Mouse (Mus musculus): Measurements from ENCODE around the gene Bmpr2. TPM values are rescaled to one million over a fixed set of nuclear protein-coding genes. Genes with fewer than 3 reads are reported as not detected.

Gene Bmpr2
- polyA plus RNA-seq, 1 experiment = 60.4 TPM

DNA sequence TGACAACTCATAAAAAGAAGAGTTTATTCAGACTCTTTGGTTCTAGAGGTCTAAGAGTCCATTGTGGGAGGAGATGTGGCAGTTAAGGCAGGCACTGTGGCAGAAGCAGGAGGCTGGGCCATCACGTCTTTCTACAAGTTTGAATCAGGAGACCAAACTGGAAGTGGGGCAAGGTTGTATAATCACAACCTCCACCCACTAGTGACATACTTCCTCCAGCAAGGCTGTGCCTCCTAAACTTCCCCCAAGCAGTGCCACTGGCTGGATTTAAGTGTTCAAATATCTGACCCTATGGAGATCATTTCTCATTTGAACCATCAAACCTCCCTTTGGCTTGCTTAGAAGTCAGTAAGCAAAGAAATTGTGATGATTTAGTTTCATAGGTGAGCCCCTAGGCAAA, 7.9 kb upstream of the Bmpr2 start:
- Histone ChIP-seq H3K4me1 (ENCODE audit: control insufficient read depth, insufficient read depth, low read length) (no peaks in the 10 kb centered on the region), H3K27ac (ENCODE audit: insufficient read depth, low read length) (no peak overlapping the region), H3K4me3 (ENCODE audit: insufficient read depth, low read length) (no peak overlapping the region)
- TF ChIP-seq CTCF (IDR thresholded peaks at IDR 0.05; ENCODE audit: borderline replicate concordance, insufficient read depth, low read length) (no peak), POLR2A (IDR thresholded peaks at IDR 0.05; ENCODE audit: low read depth, low read length) (no peak)

DNA sequence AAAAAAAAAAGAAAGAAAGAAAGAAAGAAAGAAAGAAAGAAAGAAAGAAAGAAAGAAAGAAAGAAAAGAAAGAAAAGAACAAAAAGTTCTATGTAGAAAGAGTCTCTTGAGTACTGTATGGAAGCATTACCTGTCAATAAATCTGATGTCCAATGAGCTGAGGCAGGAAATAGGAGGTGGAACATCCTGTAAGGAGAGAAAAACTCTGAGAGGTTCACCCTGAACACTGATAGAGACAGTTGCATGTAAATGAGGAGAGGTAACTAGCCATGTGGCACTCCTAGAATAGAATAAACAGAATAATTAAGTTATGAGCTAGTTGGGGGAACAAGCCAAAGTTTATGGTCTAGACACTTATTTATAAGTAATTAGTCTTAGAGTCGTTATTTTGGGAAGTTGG, 4.9 kb upstream of the Bmpr2 start:
- TF ChIP-seq CTCF (IDR thresholded peaks at IDR 0.05; ENCODE audit: borderline replicate concordance, insufficient read depth, low read length) (no peak), POLR2A (IDR thresholded peaks at IDR 0.05; ENCODE audit: low read depth, low read length) (no peak)
- no peak overlapping the region for H3K4me3 ChIP-seq (ENCODE audit: insufficient read depth, low read length)
- no peak overlapping the region for H3K27ac ChIP-seq (ENCODE audit: insufficient read depth, low read length)
- no peaks in the 10 kb centered on the region for H3K4me1 ChIP-seq (ENCODE audit: control insufficient read depth, insufficient read depth, low read length)

DNA sequence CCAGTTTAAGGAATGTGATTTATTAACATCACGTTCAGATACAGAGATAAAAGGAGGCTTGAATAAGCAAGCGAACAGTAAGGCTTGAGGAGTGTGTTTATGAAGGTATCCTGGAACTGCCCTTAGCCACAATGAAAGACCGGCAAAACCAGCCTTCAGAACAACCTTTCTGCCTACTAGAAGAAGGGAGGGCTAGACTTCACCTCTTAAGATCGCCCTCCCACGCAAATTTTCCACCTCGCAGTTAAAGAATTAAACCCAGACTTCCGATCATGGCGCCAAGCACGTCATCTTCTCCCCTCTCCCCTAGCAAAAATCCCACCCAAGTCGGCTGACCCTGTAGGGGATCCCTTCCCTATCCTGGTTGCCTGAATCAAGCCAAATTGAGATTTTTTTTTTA, 992 bp upstream of the Bmpr2 start:
- no peaks in the 10 kb centered on the region for H3K4me1 ChIP-seq (ENCODE audit: control insufficient read depth, insufficient read depth, low read length)
- H3K27ac ChIP-seq (ENCODE audit: insufficient read depth, low read length) = peak overlapping the region; percentile 85
- peak overlapping the region; percentile 59 for H3K4me3 ChIP-seq (ENCODE audit: insufficient read depth, low read length)
- TF ChIP-seq CTCF (IDR thresholded peaks at IDR 0.05; ENCODE audit: borderline replicate concordance, insufficient read depth, low read length) = no peak
- TF ChIP-seq POLR2A (IDR thresholded peaks at IDR 0.05; ENCODE audit: low read depth, low read length) = peak; percentile 12; the same call in 1 of the 2 replicates

DNA sequence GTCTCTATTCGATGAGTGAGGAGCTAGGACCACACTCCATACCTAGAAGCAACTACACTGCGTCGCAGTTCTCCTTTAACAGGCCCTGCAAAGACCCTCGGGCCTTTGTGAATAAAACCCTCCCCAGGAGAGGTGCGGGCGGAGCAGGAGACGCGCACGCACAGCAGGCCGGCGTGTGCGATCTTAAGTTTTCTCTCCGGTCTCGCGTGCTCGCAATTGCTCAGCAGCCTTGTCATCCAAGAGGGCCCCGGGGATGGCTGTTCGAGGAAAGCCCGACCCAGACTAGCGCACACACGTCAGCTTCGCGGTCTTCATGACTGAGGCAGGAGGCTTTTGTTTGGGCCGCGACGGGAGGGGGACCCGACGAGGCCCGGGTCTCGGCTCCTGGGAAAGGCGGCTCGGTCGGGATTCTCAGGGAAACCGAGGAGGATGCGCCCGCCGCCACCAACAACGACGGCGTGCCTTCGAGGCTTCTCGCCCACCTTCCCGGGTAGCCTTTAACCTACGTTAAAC, 493 bp upstream of the Bmpr2 start:
- TF ChIP-seq POLR2A (IDR thresholded peaks at IDR 0.05; ENCODE audit: low read depth, low read length) (peak; percentile 3; the same call in 1 of the 2 replicates), CTCF (IDR thresholded peaks at IDR 0.05; ENCODE audit: borderline replicate concordance, insufficient read depth, low read length) (no peak)
- Histone ChIP-seq H3K27ac (ENCODE audit: insufficient read depth, low read length) (peak overlapping the region; percentile 85), H3K4me1 (ENCODE audit: control insufficient read depth, insufficient read depth, low read length) (no peaks in the 10 kb centered on the region), H3K4me3 (ENCODE audit: insufficient read depth, low read length) (peak overlapping the region; percentile 59)

DNA sequence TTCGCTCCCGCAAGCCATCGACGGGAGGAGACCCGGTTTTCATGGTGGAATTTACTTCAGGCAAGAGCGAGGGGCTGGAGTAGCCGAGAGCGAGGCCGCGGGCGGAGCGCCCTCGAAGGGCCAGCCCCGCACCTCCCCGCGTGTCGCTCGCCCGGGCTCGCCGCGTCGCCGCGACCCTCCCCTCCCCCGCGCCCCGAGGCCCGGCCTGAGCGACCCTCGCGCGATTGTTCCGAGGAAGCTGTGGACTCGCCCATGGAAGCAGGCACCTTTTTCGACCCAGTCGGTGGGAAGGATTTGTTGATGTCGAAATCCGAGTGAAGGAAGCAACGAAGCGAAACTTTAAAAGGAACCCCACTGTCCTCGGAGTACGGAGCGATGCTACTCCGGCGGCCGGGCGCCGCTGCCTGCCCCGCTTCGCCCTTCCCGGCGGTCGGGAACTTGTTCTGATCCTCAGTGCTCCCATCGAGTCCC, 616 bp downstream of the Bmpr2 start:
- TF ChIP-seq POLR2A (IDR thresholded peaks at IDR 0.05; ENCODE audit: low read depth, low read length) (peak; percentile 61), CTCF (IDR thresholded peaks at IDR 0.05; ENCODE audit: borderline replicate concordance, insufficient read depth, low read length) (no peak)
- peak overlapping the region; percentile 96 for H3K27ac ChIP-seq (ENCODE audit: insufficient read depth, low read length)
- no peaks in the 10 kb centered on the region for H3K4me1 ChIP-seq (ENCODE audit: control insufficient read depth, insufficient read depth, low read length)
- peak overlapping the region; percentile 95 for H3K4me3 ChIP-seq (ENCODE audit: insufficient read depth, low read length)

DNA sequence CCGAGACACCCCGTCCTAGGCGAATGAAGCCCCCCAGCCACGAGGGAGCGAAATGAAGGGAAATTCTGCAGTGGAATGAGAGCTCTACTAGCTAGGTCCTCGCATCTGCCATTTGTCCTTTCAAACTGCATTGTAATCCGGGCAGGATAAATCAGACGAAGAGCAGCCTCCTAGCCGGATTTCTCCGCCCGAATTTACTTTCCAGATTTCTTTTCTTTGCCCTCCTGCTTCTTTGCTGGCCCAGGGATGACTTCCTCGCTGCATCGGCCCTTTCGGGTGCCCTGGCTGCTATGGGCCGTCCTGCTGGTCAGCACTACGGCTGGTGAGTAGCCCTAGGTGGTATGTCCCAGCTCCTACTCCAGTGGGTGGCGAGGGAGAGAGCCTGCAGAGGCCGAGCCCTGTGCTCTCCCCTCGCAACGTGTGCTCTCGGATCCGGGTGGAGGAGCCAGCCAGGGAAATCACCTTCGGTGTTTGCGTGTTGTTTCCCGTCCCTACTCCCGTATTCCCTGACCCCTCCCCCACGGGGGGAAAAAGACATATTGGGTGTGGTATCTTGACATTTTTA, 1.3 kb downstream of the Bmpr2 start:
- Histone ChIP-seq H3K4me3 (ENCODE audit: insufficient read depth, low read length) (peak overlapping the region; percentile 95), H3K4me1 (ENCODE audit: control insufficient read depth, insufficient read depth, low read length) (no peaks in the 10 kb centered on the region), H3K27ac (ENCODE audit: insufficient read depth, low read length) (peak overlapping the region; percentile 58)
- TF ChIP-seq CTCF (IDR thresholded peaks at IDR 0.05; ENCODE audit: borderline replicate concordance, insufficient read depth, low read length) (no peak), POLR2A (IDR thresholded peaks at IDR 0.05; ENCODE audit: low read depth, low read length) (0 out of 2 replicates have a peak, but pooled peaks have one; percentile 16)

DNA sequence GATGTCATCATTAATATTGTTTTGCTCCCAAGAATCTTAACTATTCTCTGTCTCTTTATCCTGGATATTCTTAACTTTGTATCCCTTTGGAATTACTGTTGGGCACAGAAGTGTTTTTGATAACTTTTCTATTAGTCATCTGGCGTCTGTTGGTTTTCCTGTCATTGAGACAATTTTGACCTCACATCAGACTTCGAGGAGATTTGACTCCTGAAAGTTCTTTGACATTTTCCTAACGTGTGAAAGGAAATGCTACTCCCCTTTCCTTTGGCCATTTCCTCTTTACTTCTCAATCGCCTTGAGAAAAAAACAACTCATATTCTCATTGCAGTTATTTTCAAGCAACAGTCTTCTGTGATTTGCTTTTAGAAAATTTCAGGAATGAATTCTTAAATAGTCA, 2.1 kb downstream of the Bmpr2 start:
- TF ChIP-seq POLR2A (IDR thresholded peaks at IDR 0.05; ENCODE audit: low read depth, low read length) (no peak), CTCF (IDR thresholded peaks at IDR 0.05; ENCODE audit: borderline replicate concordance, insufficient read depth, low read length) (no peak)
- Histone ChIP-seq H3K27ac (ENCODE audit: insufficient read depth, low read length) (no peak overlapping the region), H3K4me3 (ENCODE audit: insufficient read depth, low read length) (peak overlapping the region; percentile 95), H3K4me1 (ENCODE audit: control insufficient read depth, insufficient read depth, low read length) (no peaks in the 10 kb centered on the region)

DNA sequence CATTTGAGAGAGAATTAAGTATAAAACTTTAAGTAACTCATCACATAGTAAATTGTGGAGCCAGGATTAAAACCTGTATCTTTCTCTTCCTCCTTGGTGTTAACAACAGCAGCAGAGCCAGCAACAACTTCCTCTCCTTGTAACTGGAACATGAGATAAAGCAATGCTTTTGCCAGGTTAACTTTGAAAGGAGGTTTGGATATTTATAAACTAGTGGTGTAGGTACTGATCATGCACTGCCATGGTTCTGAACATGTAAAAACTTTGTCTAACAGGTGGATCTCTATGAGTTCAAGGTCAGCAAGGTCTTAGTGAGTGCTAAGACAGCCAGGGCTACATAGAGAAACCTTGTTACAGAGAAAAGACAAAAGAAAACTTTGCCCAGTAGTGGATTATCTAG, 3.4 kb downstream of the Bmpr2 start:
- TF ChIP-seq POLR2A (IDR thresholded peaks at IDR 0.05; ENCODE audit: low read depth, low read length) = no peak
- TF ChIP-seq CTCF (IDR thresholded peaks at IDR 0.05; ENCODE audit: borderline replicate concordance, insufficient read depth, low read length) = no peak
- peak overlapping the region; percentile 41 for H3K4me3 ChIP-seq (ENCODE audit: insufficient read depth, low read length)
- no peak overlapping the region for H3K27ac ChIP-seq (ENCODE audit: insufficient read depth, low read length)
- H3K4me1 ChIP-seq (ENCODE audit: control insufficient read depth, insufficient read depth, low read length) = peaks cover under 1% of the 10 kb centered on the region; the same call in 1 of the 2 replicates

DNA sequence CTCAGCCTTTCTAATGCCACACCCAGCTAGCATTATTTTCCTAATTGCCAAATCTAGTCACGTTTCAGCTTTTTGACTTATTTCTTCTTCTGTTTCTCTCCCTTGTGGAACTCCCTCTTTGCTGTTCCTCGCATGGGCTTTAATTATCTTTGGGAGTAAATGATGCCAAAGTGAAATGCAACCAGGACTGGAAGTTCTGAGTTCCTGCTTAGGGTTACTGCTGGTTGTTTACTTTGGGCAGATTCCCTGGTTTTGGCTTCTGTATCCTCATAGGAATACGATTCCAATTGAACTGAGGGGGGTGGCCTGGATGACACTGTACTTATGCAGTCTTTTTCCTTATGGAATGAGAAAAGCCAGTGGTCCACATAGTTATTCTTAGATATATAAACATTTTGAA, 8.7 kb downstream of the Bmpr2 start:
- TF ChIP-seq POLR2A (IDR thresholded peaks at IDR 0.05; ENCODE audit: low read depth, low read length) = no peak
- no peak for TF ChIP-seq CTCF (IDR thresholded peaks at IDR 0.05; ENCODE audit: borderline replicate concordance, insufficient read depth, low read length)
- Histone ChIP-seq H3K4me1 (ENCODE audit: control insufficient read depth, insufficient read depth, low read length) (peaks cover 5% of the 10 kb centered on the region; the same call in 1 of the 2 replicates), H3K4me3 (ENCODE audit: insufficient read depth, low read length) (no peak overlapping the region), H3K27ac (ENCODE audit: insufficient read depth, low read length) (no peak overlapping the region)

DNA sequence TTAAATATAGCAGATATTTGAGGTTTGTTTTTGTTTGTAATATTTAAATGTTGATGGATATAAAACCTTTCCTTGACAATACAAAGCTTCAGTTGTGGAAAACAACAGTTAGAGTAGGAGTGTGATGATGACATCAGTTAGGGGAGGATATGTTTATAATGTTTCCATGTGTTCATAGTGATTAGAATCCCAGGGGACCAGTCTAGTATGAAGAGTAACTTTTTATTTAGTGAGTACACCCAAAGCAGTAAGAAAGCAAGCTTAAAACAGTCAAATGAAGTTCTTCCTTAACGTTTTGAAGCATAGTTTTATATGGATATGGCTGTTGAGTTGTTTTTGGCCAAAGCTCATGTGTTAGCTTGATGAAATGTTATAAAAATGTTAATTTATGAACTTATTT, 17.9 kb downstream of the Bmpr2 start:
- TF ChIP-seq CTCF (IDR thresholded peaks at IDR 0.05; ENCODE audit: borderline replicate concordance, insufficient read depth, low read length) (no peak), POLR2A (IDR thresholded peaks at IDR 0.05; ENCODE audit: low read depth, low read length) (no peak)
- H3K27ac ChIP-seq (ENCODE audit: insufficient read depth, low read length) = no peak overlapping the region
- H3K4me1 ChIP-seq (ENCODE audit: control insufficient read depth, insufficient read depth, low read length) = no peaks in the 10 kb centered on the region
- H3K4me3 ChIP-seq (ENCODE audit: insufficient read depth, low read length) = no peak overlapping the region
